Mouse (Mus musculus): ENCODE results near the gene Glb1. TPM values are rescaled to one million over a fixed set of nuclear protein-coding genes. Genes with fewer than 3 reads are reported as not detected.

Gene Glb1
- polyA plus RNA-seq, 1 experiment: 59.5 TPM

DNA sequence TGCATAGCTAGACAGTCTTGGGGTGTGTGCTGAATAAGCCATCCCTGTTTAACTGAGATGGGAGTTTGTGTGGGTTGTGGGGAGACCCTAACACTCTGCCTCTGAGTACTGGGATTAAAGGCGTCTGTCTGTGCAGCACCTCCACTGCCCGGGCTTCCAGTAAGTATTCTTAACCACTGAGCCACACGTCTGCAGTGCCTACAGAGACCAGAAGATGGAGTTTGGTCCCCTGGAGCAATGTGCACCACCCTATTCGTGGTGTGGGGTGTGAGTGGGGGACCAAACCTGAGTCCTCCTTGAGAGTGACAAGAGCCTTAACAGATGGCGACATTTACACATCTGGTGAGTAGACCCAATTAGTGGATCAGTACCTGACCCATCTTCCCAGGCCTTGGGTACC is 121.2 kb downstream of the Glb1 start:
- 46% methylated on average over 5 of the region's 5 CpGs for WGBS
- peak; percentile 30 for DNase-seq
- H3K4me1 ChIP-seq (replicated peaks; ENCODE audit: control insufficient read depth, insufficient read depth, low read length): peaks cover 5% of the 10 kb centered on the region
- no peaks in the 10 kb centered on the region for H3K27me3 ChIP-seq (ENCODE audit: control insufficient read depth, insufficient read depth, low read length)
- TF ChIP-seq CTCF (IDR thresholded peaks at IDR 0.05; ENCODE audit: borderline replicate concordance, control insufficient read depth, extremely low read depth, insufficient read depth, low read length, poor library complexity): no peak
- TF ChIP-seq POLR2A (IDR thresholded peaks at IDR 0.05; ENCODE audit: control insufficient read depth, extremely low read depth, insufficient read depth, low read length, poor library complexity): no peak
- H3K36me3 ChIP-seq (ENCODE audit: control insufficient read depth, insufficient read depth, low read length): no peaks in the 10 kb centered on the region
- H3K4me3 ChIP-seq (ENCODE audit: control insufficient read depth, insufficient read depth, low read length): no peak overlapping the region
- H3K27ac ChIP-seq (ENCODE audit: control insufficient read depth, insufficient read depth, low read length): no peak overlapping the region

DNA sequence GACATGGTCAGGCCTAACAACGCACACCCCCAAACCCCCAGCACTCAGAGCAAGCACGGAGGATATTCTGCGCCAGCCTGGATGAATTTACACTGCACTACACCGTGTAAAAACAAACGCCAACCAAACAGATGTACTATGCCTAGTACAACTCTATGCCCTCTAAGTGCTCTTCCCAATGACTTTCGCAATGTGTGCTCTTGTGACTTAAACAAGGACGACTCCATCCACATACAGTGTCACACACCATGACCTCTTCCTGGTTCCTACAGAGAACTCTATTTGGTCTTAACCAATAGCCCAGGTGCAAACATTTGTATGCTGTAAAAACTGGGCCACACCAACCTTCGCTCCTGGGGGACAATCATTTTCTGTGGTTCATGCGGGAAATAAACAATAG is 121.6 kb downstream of the Glb1 start:
- no peaks in the 10 kb centered on the region for H3K36me3 ChIP-seq (ENCODE audit: control insufficient read depth, insufficient read depth, low read length)
- no peak overlapping the region for H3K4me3 ChIP-seq (ENCODE audit: control insufficient read depth, insufficient read depth, low read length)
- H3K27ac ChIP-seq (ENCODE audit: control insufficient read depth, insufficient read depth, low read length): no peak overlapping the region
- no peak for DNase-seq
- TF ChIP-seq POLR2A (IDR thresholded peaks at IDR 0.05; ENCODE audit: control insufficient read depth, extremely low read depth, insufficient read depth, low read length, poor library complexity): no peak
- no peak for TF ChIP-seq CTCF (IDR thresholded peaks at IDR 0.05; ENCODE audit: borderline replicate concordance, control insufficient read depth, extremely low read depth, insufficient read depth, low read length, poor library complexity)
- H3K27me3 ChIP-seq (ENCODE audit: control insufficient read depth, insufficient read depth, low read length): no peaks in the 10 kb centered on the region
- peaks cover 5% of the 10 kb centered on the region for H3K4me1 ChIP-seq (replicated peaks; ENCODE audit: control insufficient read depth, insufficient read depth, low read length)
- WGBS: 96% methylated on average over 9 of the region's 9 CpGs

Other genes starting within 250 kb of the Glb1 start
- gene Bcl2a1c, start 70.9 kb upstream of the Glb1 start, polyA plus RNA-seq (2012; rRNA removed): not detected in 2 replicates
- gene Crtap, start 10.4 kb upstream of the Glb1 start, polyA plus RNA-seq (2012; rRNA removed): 33.8 and 34.0 TPM in 2 replicates
- 23.8 and 25.4 TPM in 2 replicates for gene Tmppe, start within 50 bp of the Glb1 start, polyA plus RNA-seq (2012; rRNA removed)
- 88.6 and 94.5 TPM in 2 replicates for gene Ccr4, start 103.8 kb downstream of the Glb1 start, polyA plus RNA-seq (2012; rRNA removed)
- not detected in 2 replicates for gene C130032M10Rik, start 114.6 kb downstream of the Glb1 start, polyA plus RNA-seq (2012; rRNA removed)
- 0.03 TPM in 1 of 2 replicates, not detected in the other for gene Trim71, start 163.3 kb downstream of the Glb1 start, polyA plus RNA-seq (2012; rRNA removed)
- 42.6 and 45.2 TPM in 2 replicates for gene Cnot10, start 239.1 kb downstream of the Glb1 start, polyA plus RNA-seq (2012; rRNA removed)